Mouse (Mus musculus) c-Kit-positive CD71-negative TER-119-negative erythroid progenitor cells, embryonic 14.5 days (primary cell): Measurements from ENCODE around the gene Abcc5.
"Not testable (repeated sequence)": the region's sequence is repeated elsewhere in the genome, so short reads cannot be mapped to it uniquely, and the experiment has no call there.

Source experiments
- DNase-seq: peaks from one replicate; pipeline ENCODE4 v3.0.0-alpha.2; 2013; ENCODE audit warnings: low read depth

Abcc5 gene

GRCm38 (mm10) chr16:20422938-20423730, 3.1 kb downstream of the Abcc5 start:
- no peak for DNase-seq

DNA sequence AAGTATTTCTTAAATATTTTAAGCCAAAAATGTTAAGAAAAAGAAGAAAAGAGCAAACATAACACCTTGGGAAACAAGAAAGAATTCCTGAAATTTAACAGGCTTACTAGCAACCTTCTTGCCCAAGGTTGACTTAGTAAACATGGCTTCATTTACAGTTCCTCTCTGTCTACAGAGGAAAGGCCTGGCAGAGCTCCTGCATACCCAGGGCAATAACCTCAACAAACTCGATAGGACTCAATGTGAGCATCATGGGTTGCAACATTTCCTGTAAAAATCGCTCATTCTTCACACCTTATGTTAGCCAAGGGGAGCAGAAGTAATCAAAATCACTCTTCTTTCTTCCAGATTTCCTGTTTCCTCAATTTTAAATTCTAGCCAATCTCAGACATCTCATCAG, 8.1 kb downstream of the Abcc5 start:
- DNase-seq: no peak

GRCm38 (mm10) chr16:20416262-20416661, 9.9 kb downstream of the Abcc5 start:
- no peak for DNase-seq

GRCm38 (mm10) chr16:20415804-20416203, 10.4 kb downstream of the Abcc5 start:
- DNase-seq: no peak

GRCm38 (mm10) chr16:20415211-20415610, 11.0 kb downstream of the Abcc5 start:
- no peak for DNase-seq

GRCm38 (mm10) chr16:20413870-20414331, 12.3 kb downstream of the Abcc5 start:
- no peak for DNase-seq

- no peak for DNase-seq
These were observed 14.1 kb downstream of the Abcc5 start for GRCm38 (mm10) chr16:20411958-20412570.

- DNase-seq: no peak
These were observed 20.9 kb downstream of the Abcc5 start for GRCm38 (mm10) chr16:20405335-20405734.

GRCm38 (mm10) chr16:20403327-20403726, 22.9 kb downstream of the Abcc5 start:
- no peak for DNase-seq

DNA sequence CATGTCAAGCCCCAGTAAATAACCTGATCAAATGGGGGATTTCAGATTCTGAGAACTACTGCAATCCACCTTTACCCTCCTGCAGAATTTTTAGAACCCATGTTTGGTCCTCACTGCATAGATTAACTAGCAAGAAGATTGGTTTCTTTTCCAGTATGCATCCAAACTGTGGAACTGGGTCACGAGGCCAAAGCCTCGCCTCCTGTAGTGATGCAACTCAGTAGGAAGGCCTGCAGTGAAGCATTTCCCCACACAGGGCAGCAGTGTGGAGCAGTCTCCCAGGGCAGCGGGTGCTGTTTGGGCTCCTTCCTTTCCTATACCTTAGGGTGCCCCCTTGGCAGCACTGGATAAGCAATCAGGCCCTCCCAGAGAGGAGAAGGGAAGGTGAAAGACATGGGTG, 24.6 kb downstream of the Abcc5 start:
- no peak for DNase-seq

DNA sequence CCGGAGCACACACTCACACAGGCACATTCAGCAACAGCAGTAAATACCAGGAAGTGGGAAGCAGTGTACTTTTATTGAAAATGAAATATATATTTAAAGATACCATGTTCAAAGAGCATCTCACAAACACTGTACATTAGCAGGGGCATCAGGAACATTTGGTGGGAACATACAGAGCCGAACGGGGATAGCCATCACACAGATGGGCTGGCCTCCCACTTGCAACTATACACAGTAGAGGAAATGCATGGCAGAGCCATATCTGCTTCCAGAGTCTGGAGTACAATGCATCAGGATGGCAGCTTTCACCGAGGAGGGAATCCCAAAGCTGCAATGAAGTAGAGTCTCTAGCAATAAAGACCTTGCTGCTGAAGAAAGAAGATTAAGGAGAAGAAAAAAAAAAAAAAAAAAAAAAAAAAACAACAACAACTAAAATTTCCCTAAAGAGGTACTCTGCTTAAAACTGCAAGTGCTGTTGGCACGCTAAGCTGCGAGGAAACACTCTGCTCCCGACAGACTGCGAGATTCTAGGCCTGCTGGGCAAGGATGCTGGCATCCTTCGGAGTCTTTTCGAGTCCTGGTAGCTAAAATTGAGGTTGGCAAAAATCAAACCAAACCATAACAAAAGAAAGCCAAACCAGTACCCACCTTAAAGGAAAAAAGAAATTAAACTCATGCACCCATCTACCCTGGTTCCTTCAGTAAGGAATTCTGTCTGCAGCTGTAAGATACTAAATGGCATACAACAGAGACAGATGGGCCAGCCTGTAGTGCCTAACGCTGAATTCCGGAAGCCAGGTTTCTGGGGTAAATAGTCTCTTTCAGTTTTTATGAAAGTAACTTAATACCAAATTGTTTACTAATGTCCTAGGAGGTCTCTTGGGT, 25.2 kb downstream of the Abcc5 start:
- no peak for DNase-seq

DNA sequence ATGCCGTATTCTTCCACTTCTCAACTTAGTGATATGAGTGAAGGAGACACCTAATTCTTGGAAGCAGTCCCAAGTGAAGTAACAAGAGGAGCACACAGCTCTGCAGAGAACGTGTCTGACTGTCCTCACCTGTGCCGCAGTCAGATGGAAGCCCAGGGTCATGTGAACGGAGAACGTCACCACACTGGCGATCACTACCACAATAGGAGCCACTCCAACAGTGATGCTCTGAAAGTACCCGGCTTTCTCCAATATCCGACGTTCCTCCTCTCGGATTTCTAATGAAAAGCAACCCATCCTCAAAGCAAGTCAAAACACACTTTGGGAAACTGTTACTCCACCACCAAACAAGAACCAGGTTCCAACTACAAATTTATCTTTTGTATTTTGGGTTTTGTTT, 29.3 kb downstream of the Abcc5 start:
- DNase-seq: no peak

- no peak for DNase-seq
These were observed 30.8 kb downstream of the Abcc5 start for GRCm38 (mm10) chr16:20395216-20395907.

DNA sequence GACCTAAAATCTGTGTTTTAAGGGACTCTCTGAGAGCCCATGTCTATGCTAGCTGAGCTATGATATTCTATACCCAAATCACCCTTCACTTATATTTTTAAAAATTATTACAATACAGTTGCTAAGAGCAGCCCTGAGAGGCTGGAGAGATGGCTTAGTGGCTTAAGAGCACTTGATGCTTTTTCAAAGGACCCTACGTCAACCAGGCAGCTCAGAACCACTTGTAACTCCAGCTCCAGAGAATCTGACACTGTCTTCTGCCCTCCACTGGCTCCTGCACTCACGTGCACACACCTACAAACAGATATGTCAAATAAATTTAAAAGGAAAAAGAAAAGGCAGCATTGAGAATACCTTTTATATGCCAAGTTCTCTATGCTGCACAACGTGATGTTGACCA, 34.4 kb downstream of the Abcc5 start:
- DNase-seq: no peak

DNA sequence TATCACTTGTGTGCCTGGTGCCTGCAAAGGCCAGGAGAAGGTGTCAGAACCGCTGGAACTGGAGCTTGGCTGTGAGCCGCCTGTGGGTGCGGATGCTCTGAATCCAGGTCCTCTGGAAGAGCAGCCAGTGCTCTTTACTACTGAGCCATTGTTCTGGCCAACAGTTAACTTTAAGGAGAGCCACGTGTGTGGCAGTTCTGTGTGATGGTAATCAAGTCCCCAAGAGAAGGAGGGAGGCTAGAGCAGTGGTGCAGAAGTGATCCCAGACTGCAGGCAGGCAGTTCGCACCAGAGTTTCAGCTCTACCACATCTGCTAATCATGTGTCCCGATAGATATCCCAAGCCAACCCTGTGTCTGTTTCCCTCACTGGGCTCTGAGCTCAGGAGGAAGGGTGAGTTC, 36.0 kb downstream of the Abcc5 start:
- DNase-seq: no peak

DNA sequence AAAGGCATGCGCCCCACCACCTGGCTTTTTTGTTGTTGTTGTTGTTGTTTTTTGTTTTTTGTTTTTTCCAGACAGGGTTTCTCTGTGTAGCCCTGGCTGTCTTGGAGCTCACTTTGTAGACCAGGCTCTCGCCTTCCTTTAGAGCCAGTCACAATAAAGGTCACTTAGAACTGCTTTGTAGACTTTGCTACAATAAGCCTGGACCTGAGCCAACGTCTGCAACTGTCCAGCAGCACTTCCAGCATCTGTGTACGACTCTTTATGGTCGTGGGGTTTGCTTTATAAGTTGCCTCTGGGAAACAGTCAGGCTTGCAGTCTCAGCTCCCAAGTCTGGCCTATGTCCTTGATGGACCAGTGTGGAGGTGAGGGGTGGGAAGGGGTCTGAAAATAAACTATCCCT, 45.2 kb downstream of the Abcc5 start:
- DNase-seq: no peak

- DNase-seq: no peak
These were observed 50.9 kb downstream of the Abcc5 start for GRCm38 (mm10) chr16:20375341-20375740.

GRCm38 (mm10) chr16:20371731-20372130, 54.5 kb downstream of the Abcc5 start:
- DNase-seq: no peak

DNA sequence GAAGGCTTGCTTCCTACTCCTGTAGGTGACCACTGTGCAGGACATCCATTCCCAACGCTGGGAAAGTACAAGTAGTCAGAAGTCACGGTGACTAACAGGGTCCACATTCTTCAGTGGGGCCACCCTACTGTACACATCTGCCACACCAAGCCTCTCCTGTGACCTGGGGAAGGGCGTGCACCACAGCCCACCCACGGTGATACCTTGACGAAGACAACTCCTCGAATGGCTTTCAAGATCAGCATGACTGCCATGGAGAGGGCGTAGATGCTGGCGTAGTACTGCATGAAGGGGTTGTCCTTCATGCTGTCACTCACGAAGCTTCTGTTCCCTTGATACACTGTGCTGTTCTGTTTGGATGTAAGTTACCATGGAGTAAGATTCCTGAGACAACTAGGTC, 58.0 kb downstream of the Abcc5 start:
- DNase-seq: no peak

- DNase-seq: no peak
These were observed 64.1 kb downstream of the Abcc5 start for GRCm38 (mm10) chr16:20362121-20362520.

- DNase-seq: not testable (repeated sequence)
These were observed 64.7 kb downstream of the Abcc5 start for GRCm38 (mm10) chr16:20361496-20361895.
